Mouse (Mus musculus) midbrain, embryonic 15.5 days (tissue): ENCODE results near the gene Irgc1. TPM values are rescaled to one million over a fixed set of nuclear protein-coding genes. Genes with fewer than 3 reads are reported as not detected.
"Not testable (repeated sequence)": the region's sequence is repeated elsewhere in the genome, so short reads cannot be mapped to it uniquely, and the experiment has no call there.

Experiments used
- ATAC-seq: fragments of 200-750 bp; cut with Nextera tagmentation; replicated peaks from 2 replicates; pipeline ENCODE4 v1.8.0; 2017; ENCODE audit warnings: moderate TSS enrichment
- H3K27ac ChIP-seq: fragments of 300-500 bp; sonication (generic); 2 replicates; pipeline ENCODE4 v1.5.1; 2015; ENCODE audit warnings: mild to moderate bottlenecking, inconsistent platforms
- H3K27me3 ChIP-seq: fragments of 300-500 bp; sonication (generic); replicated peaks from 2 replicates; pipeline ENCODE4 v1.6.1; 2015; ENCODE audit warnings: inconsistent platforms
- H3K36me3 ChIP-seq: fragments of 300-500 bp; sonication (generic); replicated peaks from 2 replicates; pipeline ENCODE4 v1.6.1; 2015; ENCODE audit warnings: inconsistent platforms
- H3K4me1 ChIP-seq: fragments of 300-500 bp; sonication (generic); 2 replicates; pipeline ENCODE4 v1.6.1; 2015; ENCODE audit warnings: inconsistent platforms
- H3K4me2 ChIP-seq: fragments of 300-500 bp; sonication (generic); 2 replicates; pipeline ENCODE4 v1.6.1; 2015; ENCODE audit warnings: inconsistent platforms, mild to moderate bottlenecking, moderate library complexity
- H3K4me3 ChIP-seq: fragments of 300-500 bp; sonication (generic); 2 replicates; pipeline ENCODE4 v1.5.1; 2015; ENCODE audit warnings: mild to moderate bottlenecking, inconsistent platforms
- H3K9ac ChIP-seq: fragments of 300-500 bp; sonication (generic); 2 replicates; pipeline ENCODE4 v1.6.1; 2015; ENCODE audit warnings: mild to moderate bottlenecking, inconsistent platforms
- H3K9me3 ChIP-seq: fragments of 300-500 bp; sonication (generic); 2 replicates; pipeline ENCODE4 v1.6.1; 2016; ENCODE audit warnings: inconsistent platforms
- WGBS: fragments of 180-500 bp; shearing (Covaris S2); methylation state at CpG from one replicate; pipeline ENCODE4 v1.1.7; 2015; ENCODE audit warnings: mixed read lengths; 5-methylcytosine and 5-hydroxymethylcytosine counted together
- polyA plus RNA-seq: library from polyadenylated mRNA; unstranded; fragments of >200 nt; fragmentation: Nextera tagmentation; extraction: Ambion mirVana; gene quantifications from 2 replicates; pipeline ENCODE4 v1.2.1, GENCODE M21; 2015

Irgc1 gene
- polyA plus RNA-seq, 1 experiment from 2014 or later: not detected

DNA sequence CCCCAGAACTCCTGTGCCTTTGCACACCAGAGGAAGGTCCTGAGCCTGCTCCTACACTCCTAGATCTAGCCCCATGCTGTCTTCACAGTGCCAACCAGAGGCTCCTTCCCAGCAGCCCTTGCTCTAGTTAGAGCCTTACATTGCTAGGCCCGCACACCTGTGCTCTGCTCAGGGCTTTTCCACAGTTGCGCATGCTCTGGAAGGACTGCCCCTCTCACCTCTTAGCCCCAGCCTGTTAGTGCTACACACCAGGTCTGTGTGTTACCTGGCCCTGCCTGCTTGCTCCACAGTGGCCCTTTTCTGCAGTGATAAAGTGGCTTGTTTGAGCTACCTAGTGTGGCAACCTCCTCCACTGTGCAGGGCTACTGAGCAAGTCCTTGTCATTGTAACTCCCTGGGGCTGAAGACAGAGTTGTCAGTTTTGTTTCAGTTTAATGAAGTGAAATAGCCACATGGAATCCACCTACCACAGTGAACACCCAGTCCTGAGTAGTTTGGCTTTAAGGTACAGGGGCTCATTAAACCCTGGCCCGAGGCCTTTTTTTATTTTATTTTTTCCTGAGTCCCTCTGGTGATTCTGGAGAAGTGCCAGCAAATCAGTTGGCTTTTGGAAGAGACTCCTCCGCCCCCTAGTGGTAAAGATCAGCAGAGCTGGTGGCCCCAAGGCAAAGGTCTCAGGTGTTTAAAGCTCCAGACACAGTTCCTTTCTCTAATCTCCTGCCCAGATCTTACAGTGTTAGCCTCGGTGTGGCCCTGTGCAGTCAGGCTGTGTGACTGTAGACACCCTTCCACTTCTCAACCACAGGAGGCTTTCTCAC is 45.4 kb downstream of the Irgc1 start:
- no peak overlapping the region for H3K9ac ChIP-seq
- H3K4me3 ChIP-seq: no peak overlapping the region
- H3K4me2 ChIP-seq: no peak overlapping the region
- no peaks in the 10 kb centered on the region for H3K9me3 ChIP-seq
- 42% methylated on average over 5 of the region's 5 CpGs for WGBS
- no peaks in the 10 kb centered on the region for H3K27me3 ChIP-seq
- H3K27ac ChIP-seq: peak overlapping the region; percentile 52
- H3K4me1 ChIP-seq: peaks cover 9% of the 10 kb centered on the region
- peak; percentile 64 for ATAC-seq
- peaks cover 29% of the 10 kb centered on the region for H3K36me3 ChIP-seq

DNA sequence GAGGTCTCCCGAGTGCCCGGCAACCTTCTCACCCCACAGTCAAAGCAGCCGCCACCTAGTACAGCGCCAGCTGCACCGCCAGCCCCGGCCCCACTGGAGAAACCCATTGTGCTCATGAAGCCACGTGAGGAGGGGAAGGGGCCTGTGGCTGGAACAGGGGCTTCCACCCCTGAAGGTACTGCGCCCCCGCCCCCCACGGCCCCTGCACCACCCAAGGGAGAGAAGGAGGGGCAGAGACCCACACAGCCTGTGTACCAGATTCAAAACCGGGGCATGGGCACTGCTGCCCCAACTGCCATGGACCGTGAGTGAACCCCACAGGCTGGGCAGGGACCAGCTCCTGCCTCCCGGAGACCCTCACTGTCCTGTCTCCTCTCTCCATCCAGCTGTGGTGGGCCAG is 46.4 kb downstream of the Irgc1 start:
- peaks cover 29% of the 10 kb centered on the region for H3K36me3 ChIP-seq
- H3K4me2 ChIP-seq: no peak overlapping the region
- no peaks in the 10 kb centered on the region for H3K9me3 ChIP-seq
- H3K9ac ChIP-seq: no peak overlapping the region
- 90% methylated on average over 13 of the region's 13 CpGs for WGBS
- ATAC-seq: no peak
- no peak overlapping the region for H3K4me3 ChIP-seq
- H3K4me1 ChIP-seq: peaks cover 15% of the 10 kb centered on the region
- no peaks in the 10 kb centered on the region for H3K27me3 ChIP-seq
- H3K27ac ChIP-seq: no peak overlapping the region

DNA sequence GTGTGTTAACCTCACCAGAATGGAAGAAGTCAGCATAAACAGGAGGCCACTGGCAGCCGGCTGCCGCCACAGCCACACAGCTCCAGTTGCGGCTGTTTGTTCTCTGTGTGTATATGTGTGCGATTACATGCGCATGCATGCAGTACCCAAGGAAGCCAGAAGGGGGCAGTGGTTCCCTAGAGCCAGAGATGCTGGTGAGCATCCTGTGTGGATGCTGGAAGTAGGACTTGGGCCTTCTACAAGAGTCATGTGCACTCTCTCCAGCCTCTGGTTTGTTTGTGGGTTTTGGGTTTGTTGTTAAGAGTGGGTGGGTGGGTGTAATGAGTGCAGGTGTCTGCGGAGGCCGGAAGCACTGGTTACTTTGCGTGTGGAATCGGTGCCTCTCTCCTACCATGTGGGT is 49.2 kb downstream of the Irgc1 start:
- H3K4me1 ChIP-seq: peaks cover 21% of the 10 kb centered on the region
- H3K27me3 ChIP-seq: no peaks in the 10 kb centered on the region
- H3K9me3 ChIP-seq: no peaks in the 10 kb centered on the region
- H3K36me3 ChIP-seq: peaks cover 29% of the 10 kb centered on the region
- 96% methylated on average over 9 of the region's 9 CpGs for WGBS
- no peak for ATAC-seq
- H3K4me3 ChIP-seq: no peak overlapping the region
- H3K9ac ChIP-seq: no peak overlapping the region
- no peak overlapping the region for H3K27ac ChIP-seq
- H3K4me2 ChIP-seq: no peak overlapping the region

DNA sequence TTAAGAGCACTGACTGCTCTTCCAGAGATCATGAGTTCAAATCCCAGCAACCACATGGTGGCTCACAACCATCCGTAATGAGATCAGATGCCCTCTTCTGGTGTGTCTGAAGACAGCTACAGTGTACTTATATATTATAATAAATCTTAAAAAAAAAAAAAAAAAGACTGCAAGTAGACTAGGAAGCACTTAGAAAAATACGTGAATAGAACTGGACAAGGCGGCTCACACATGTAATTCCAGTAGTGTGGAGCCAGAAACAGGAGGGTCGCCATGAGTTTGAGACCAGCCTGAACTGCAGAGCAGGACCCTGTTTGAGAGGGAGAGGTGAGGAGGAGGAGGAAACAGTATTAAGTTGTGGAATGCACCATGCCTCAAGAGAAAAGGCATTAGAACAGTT is 51.6 kb downstream of the Irgc1 start:
- peak overlapping the region; percentile 74 for H3K4me3 ChIP-seq
- H3K27ac ChIP-seq: peak overlapping the region; percentile 99; the same call in 1 of the 2 replicates
- not testable (repeated sequence) for H3K9me3 ChIP-seq, ATAC-seq, H3K9ac ChIP-seq, H3K27me3 ChIP-seq
- WGBS: 96% methylated on average over 4 of the region's 4 CpGs
- peaks cover 23% of the 10 kb centered on the region for H3K36me3 ChIP-seq
- peak overlapping the region; percentile 57 for H3K4me2 ChIP-seq
- H3K4me1 ChIP-seq: peaks cover 12% of the 10 kb centered on the region

DNA sequence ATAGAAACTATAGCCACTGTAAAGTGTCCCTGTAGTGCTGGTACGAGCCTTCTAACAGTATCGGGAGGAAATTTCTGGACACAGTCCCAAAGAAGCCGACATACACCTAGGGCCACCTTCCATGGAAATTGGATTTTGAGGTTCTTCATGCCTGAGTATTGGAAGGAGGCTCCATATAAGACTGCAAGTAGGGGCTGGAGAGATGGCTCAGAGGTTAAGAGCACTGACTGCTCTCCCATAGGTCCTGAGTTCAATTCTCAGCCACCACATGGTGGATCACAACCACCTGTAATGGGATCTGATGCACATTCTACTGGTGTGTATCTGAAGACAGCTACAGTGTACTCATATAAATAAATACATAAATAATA is 52.0 kb downstream of the Irgc1 start:
- peak overlapping the region; percentile 57 for H3K4me2 ChIP-seq
- H3K9ac ChIP-seq: peak overlapping the region; percentile 76
- no peaks in the 10 kb centered on the region for H3K27me3 ChIP-seq
- H3K4me1 ChIP-seq: peaks cover 12% of the 10 kb centered on the region
- peak overlapping the region; percentile 99 for H3K27ac ChIP-seq
- H3K4me3 ChIP-seq: peak overlapping the region; percentile 74
- ATAC-seq: peak; percentile 9
- 14% methylated on average over 3 of the region's 3 CpGs for WGBS
- peaks cover 19% of the 10 kb centered on the region for H3K36me3 ChIP-seq
- no peaks in the 10 kb centered on the region for H3K9me3 ChIP-seq

DNA sequence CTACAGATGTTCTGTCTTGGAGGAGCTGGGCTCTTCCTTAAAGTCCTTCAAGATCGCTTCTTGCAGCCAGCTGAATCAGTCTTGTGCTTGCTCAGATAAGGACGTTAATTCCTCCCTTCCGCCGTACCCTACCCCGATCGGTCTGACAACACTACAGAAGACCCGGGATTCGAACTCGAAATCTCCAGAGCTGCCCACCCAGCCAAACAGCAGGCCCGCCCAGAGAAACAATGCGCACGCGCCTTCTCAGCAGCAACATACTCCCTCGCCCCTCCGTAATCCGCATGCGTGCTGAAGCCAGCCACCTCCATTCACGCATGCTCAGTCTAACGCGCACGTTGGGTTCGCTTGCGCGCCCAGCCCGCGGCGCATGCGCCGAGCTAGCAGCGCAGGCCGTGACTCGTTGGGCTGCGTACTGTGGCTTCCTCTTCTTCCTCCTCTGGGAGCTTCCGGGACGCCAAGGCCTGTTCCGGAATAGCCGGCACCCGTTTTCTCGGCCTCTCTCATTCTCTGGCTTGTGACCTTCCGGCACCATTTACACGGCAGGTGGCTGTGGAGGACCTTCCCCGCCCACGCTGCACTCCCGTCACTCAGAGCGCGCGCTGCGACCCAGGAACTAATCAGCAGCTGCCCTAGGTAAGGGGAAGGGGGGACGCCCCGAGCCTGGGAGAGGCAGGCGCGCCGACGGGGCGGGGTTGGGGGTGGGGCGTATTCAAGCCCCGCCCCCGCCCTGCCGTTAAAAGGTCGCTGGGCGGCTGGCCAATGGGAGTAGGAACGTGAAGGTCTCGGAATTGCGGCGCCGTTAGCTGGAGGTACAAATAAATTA is 52.6 kb downstream of the Irgc1 start, which contains the start of gene Smg9:
Gene Smg9 (plus strand): TSS at position 364 of the 826 bp plus-strand sequence.
- H3K9ac ChIP-seq: peak within 1 kb of the TSS; percentile 76
- H3K36me3 ChIP-seq: peaks cover 16% of the 10 kb centered on the region
- no peaks in the 10 kb centered on the region for H3K9me3 ChIP-seq
- no peaks in the 10 kb centered on the region for H3K27me3 ChIP-seq
- ATAC-seq: peak; percentile 96
- H3K27ac ChIP-seq: peak within 1 kb of the TSS; percentile 99
- WGBS: 4% methylated on average over 66 of the region's 66 CpGs
- H3K4me2 ChIP-seq: peak within 1 kb of the TSS; percentile 57
- peak within 1 kb of the TSS; percentile 74 for H3K4me3 ChIP-seq
- peaks cover 12% of the 10 kb centered on the region for H3K4me1 ChIP-seq

DNA sequence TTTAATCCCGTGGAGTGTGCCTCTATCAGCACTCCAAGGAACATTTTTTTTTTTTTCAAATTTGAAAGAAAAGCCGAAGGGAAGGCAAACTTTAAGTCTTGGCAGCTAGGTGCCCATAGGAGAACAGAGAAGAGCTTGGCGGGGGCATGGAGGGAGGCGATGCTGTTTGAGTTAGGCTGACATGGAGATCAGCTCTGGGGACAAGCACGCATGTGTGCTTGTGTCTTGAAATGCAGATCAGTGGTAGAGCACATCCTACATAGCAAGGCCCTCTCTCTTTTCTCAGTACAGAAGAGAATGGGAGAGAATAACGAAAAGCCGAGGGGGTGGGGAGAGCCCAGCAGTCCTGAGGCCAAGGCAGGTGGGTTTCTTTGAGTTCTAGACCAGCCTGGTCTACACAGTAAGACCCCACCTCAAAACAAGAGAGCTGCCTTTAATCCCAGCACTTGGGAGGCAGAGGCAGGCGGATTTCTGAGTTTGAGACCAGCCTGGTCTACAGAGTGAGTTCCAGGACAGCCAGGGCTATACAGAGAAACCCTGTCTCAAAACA is 53.7 kb downstream of the Irgc1 start:
- WGBS: 95% methylated on average over 8 of the region's 8 CpGs
- ATAC-seq: no peak

DNA sequence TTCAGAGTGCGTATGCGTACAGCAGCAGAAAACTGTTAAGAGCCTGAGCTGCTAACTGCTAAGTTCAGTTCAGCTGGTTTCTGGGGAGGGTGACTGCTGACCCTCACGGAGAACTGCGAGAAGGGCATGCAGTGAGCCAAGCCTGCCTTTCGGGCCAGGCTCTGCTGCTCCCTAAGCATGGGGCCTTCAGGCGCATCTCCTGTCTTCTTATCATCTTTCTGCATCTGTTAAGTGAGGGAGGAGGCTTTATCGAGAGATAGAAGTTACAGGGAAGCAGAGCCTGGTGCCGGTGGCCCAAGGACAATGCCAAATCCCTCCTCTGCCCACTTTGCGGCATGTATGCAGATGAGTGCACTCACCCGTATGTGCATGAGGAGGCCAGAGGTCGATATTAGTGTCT is 55.3 kb downstream of the Irgc1 start:
- Histone ChIP-seq H3K9me3 (no peaks in the 10 kb centered on the region), H3K27ac (no peak overlapping the region), H3K36me3 (no peaks in the 10 kb centered on the region), H3K4me2 (no peak overlapping the region), H3K4me3 (no peak overlapping the region), H3K27me3 (no peaks in the 10 kb centered on the region), H3K9ac (no peak overlapping the region), H3K4me1 (peaks cover 12% of the 10 kb centered on the region)
- ATAC-seq: no peak
- 85% methylated on average over 11 of the region's 11 CpGs for WGBS

More for the DNA sequence above, 53.7 kb downstream of the Irgc1 start:
- Histone ChIP-seq H3K4me1 (peaks cover 12% of the 10 kb centered on the region), H3K27ac (no peak overlapping the region), H3K9ac (no peak overlapping the region), H3K36me3 (peaks cover 7% of the 10 kb centered on the region), H3K4me3 (no peak overlapping the region), H3K9me3 (no peaks in the 10 kb centered on the region), H3K27me3 (no peaks in the 10 kb centered on the region), H3K4me2 (no peak overlapping the region)

DNA sequence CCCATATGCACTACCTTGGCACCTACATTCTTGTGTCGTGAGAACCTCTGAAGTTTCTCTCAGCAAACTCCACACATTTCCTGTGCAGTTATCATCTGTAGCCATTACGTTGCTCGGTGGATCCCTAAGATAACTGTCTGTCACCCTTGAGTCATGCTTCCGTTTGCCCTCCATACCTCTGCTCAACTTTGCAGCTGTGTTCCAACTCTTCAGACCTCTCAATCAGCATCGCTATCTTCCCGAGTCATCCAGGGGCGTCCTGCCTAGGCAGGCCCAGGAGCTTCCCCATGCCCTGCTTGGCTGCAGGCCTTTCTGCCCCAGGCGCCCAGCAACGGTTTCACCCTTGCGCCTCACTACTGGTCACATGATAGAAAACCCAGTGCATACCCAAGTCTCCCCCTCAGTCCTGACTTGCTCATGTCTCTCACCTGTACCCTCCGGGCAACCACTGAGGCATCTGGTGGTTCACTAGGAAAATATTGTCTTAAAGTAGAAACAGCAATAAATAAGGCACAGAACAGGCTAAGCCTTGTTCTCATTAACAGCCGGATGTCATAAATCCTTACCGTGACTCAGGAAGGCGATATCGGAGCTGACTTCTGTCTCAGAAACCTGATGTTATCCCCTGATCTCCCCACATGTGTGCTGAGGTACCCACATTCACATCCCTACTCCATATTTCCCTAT is 57.5 kb downstream of the Irgc1 start:
- 86% methylated on average over 15 of the region's 15 CpGs for WGBS
- no peaks in the 10 kb centered on the region for H3K36me3 ChIP-seq
- no peaks in the 10 kb centered on the region for H3K27me3 ChIP-seq
- ATAC-seq: no peak
- H3K4me3 ChIP-seq: no peak overlapping the region
- no peaks in the 10 kb centered on the region for H3K4me1 ChIP-seq
- H3K9ac ChIP-seq: no peak overlapping the region
- H3K4me2 ChIP-seq: no peak overlapping the region
- H3K27ac ChIP-seq: no peak overlapping the region
- no peaks in the 10 kb centered on the region for H3K9me3 ChIP-seq

DNA sequence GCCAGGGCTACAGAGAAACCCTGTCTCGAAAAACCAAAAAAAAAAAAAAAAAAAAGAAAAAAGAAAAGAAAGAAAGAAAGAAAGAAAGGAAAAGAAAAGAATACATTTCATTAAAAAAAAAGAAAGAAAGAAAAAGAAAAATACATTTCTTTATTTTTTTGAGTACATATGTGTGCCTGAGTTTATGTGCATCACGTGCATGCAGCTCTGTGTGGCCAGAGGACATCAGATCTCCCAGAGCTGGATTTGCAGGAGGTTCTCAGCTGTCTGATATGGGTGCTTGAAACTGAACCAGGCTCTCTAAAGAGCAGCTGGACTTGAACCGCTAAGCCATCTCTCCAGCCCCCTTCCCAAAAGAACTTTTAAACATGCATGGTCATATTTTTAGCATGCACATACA is 58.0 kb downstream of the Irgc1 start:
- WGBS: 80% methylated on average over 3 of the region's 3 CpGs
- Histone ChIP-seq H3K4me3 (no peak overlapping the region), H3K36me3 (no peaks in the 10 kb centered on the region), H3K27me3 (no peaks in the 10 kb centered on the region), H3K9ac (no peak overlapping the region), H3K4me2 (no peak overlapping the region), H3K4me1 (no peaks in the 10 kb centered on the region), H3K27ac (no peak overlapping the region), H3K9me3 (no peaks in the 10 kb centered on the region)
- ATAC-seq: no peak

DNA sequence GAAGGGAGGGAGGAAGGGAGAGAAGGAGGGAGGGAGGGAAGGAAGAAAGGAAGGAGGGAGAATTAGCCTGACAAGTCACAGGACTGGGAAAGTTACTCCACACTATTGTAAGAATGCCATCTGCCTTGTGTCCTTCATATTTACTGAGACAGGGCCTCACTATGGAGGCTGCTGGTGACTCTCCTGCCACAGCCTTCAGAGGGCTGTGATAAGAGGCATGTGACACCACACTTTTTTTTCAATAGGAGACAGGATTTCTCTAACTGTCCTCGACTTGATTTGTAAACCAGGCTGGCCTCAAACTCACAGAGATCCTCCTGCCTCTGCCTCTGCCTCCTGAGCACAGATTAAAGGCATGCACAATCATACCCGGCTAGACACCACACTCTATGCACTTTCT is 60.4 kb downstream of the Irgc1 start:
- H3K4me2 ChIP-seq: no peak overlapping the region
- H3K4me1 ChIP-seq: no peaks in the 10 kb centered on the region
- no peak overlapping the region for H3K27ac ChIP-seq
- 74% methylated on average over 2 of the region's 2 CpGs for WGBS
- H3K9me3 ChIP-seq: no peaks in the 10 kb centered on the region
- no peak overlapping the region for H3K9ac ChIP-seq
- ATAC-seq: no peak
- H3K36me3 ChIP-seq: no peaks in the 10 kb centered on the region
- H3K27me3 ChIP-seq: no peaks in the 10 kb centered on the region
- H3K4me3 ChIP-seq: no peak overlapping the region

DNA sequence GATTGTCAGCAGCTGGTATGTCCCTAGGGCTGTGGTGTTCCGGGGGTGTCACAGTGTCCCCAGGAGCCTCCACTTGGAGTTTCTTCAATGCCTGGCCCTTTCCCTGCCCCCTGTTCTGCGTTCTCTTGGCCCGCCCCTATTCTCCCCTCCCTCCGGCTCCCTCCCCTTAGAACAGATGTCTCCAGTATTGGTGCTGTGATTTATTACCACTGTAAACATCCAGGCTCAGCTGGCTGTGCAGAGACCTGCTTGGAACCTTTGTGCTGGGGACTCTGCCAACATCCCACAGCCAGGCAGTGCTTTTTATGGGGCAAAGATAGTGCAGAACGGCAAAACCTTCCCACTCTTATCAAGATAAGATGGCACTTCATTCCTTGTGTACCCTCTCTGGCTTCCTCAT is 61.0 kb downstream of the Irgc1 start:
- no peaks in the 10 kb centered on the region for H3K27me3 ChIP-seq
- no peaks in the 10 kb centered on the region for H3K9me3 ChIP-seq
- H3K4me3 ChIP-seq: no peak overlapping the region
- no peak overlapping the region for H3K9ac ChIP-seq
- H3K4me2 ChIP-seq: no peak overlapping the region
- no peaks in the 10 kb centered on the region for H3K36me3 ChIP-seq
- no peak for ATAC-seq
- H3K4me1 ChIP-seq: no peaks in the 10 kb centered on the region
- WGBS: 57% methylated on average over 5 of the region's 5 CpGs
- no peak overlapping the region for H3K27ac ChIP-seq
